Mouse (Mus musculus) Patski (cell line): ENCODE measurements around the gene Adamts2. TPM values are rescaled to one million over a fixed set of nuclear protein-coding genes. Genes with fewer than 3 reads are reported as not detected.

Experiments
- ATAC-seq: fragments of 100-300 bp; one replicate; pipeline ENCODE4 v1.8.0; 2021
- CTCF ChIA-PET: fragments of 350-600 bp; sonication (Branson Sonifier 250); formaldehyde crosslinking; loops from one replicate; lab custom pipeline; 2022; ENCODE audit warnings: inconsistent platforms; lab: Charles Lee
- POLR2A ChIA-PET: fragments of 350-600 bp; sonication (Branson Sonifier 250); formaldehyde crosslinking; loops from one replicate; lab custom pipeline; 2022; ENCODE audit warnings: antibody characterized with exemption, inconsistent platforms; lab: Charles Lee
- DNase-seq: peaks from one replicate; pipeline ENCODE4 v3.0.0-alpha.2; 2011; ENCODE audit warnings: low read depth, low spot score
- H3K27me3 ChIP-seq: fragments of 371-371 bp; one replicate; pipeline ENCODE4 v1.5.1; 2021
- CTCF ChIP-seq: fragments of 100-300 bp; IDR thresholded peaks from one replicate; pipeline ENCODE4 v1.5.1; 2021
- in situ Hi-C: fragments of 300-500 bp; cut with MboI; formaldehyde crosslinking; loops from 3 replicates; pipeline ENCODE4 v1.11.1; 2018; ENCODE audit warnings: low pct_unique_long_range_greater_than_20kb, mixed read lengths
- polyA plus RNA-seq: library from polyadenylated mRNA; unstranded; gene quantifications from one replicate; pipeline ENCODE4 v1.2.3, GENCODE M21; 2021

The Adamts2 gene
- polyA plus RNA-seq, 1 experiment from 2014 or later = 1.7 TPM

- H3K27me3 ChIP-seq = no peaks in the 10 kb centered on the region
- ATAC-seq = no peak
- in situ Hi-C loops = loop anchor here (5.0 kb wide), 2 partner anchors 209 to 309 kb away; no protein-coding TSS in a partner anchor
- TF ChIP-seq CTCF = no peak
- POLR2A ChIA-PET = interaction anchor here (0.6 kb wide), 1 partner anchor 149 kb away, joined by 4 read pairs; no protein-coding TSS in a partner anchor
- CTCF ChIA-PET = interaction anchor here (1.0 to 2.1 kb wide), 2 partner anchors 12 to 22 kb away, joined by 3 to 5 read pairs; no protein-coding TSS in a partner anchor
- DNase-seq = no peak
Observed at GRCm38 (mm10) chr11:50766461-50766860, 164.6 kb downstream of the Adamts2 start.

- no peak for DNase-seq
- POLR2A ChIA-PET = interaction anchor here (0.6 kb wide), 1 partner anchor 150 kb away, joined by 4 read pairs; no protein-coding TSS in a partner anchor
- in situ Hi-C loops = loop anchor here (5.0 kb wide), 2 partner anchors 210 to 310 kb away; no protein-coding TSS in a partner anchor
- ATAC-seq = no peak
- H3K27me3 ChIP-seq = no peaks in the 10 kb centered on the region
- CTCF ChIA-PET = interaction anchor here (1.0 kb wide), 1 partner anchor 12 kb away, joined by 3 read pairs; no protein-coding TSS in a partner anchor
- peak; percentile 70 for TF ChIP-seq CTCF
Observed at GRCm38 (mm10) chr11:50767039-50767438, 165.2 kb downstream of the Adamts2 start.

GRCm38 (mm10) chr11:50768995-50769749 is 167.3 kb downstream of the Adamts2 start:
- DNase-seq = peak; percentile 43
- peak; percentile 94 for TF ChIP-seq CTCF
- CTCF ChIA-PET = interaction anchor here (0.9 to 2.2 kb wide), 16 partner anchors 10 to 406 kb away, joined by 3 to 7 read pairs (median 4); no protein-coding TSS in a partner anchor

DNA sequence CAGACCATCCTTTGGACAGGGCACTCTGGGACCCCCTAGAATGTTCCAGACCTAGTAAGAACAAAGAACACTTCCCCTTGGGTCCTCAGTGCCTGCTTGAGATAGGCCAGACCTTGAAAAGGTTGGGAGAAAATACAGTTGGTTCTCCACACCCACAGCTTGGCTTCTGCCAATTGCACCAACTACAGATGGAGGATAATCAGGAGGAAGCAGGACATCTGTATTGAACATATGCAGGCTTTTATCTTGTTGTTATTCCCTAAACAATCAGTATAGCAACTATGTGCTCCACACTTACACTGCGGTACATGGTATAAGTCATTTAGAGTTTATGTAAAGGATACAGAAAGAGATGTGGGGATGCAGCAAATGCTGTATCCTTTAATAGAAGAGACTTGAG is 169.1 kb downstream of the Adamts2 start:
- ChIA-PET POLR2A (no interaction called here), CTCF (interaction anchor here (2.2 kb wide), 1 partner anchor 331 kb away, joined by 7 read pairs; no protein-coding TSS in a partner anchor)
- in situ Hi-C loops = no loop called here
- no peaks in the 10 kb centered on the region for H3K27me3 ChIP-seq
- TF ChIP-seq CTCF = no peak
- ATAC-seq (no peak), DNase-seq (no peak)

More at GRCm38 (mm10) chr11:50768995-50769749, 167.3 kb downstream of the Adamts2 start:
- POLR2A ChIA-PET = no interaction called here
- ATAC-seq = peak; percentile 91
- in situ Hi-C loops = loop anchor here (5.0 kb wide), 2 partner anchors 212 to 312 kb away; no protein-coding TSS in a partner anchor
- H3K27me3 ChIP-seq = no peaks in the 10 kb centered on the region

GRCm38 (mm10) chr11:50797674-50798073 is 195.8 kb downstream of the Adamts2 start:
- ChIA-PET CTCF (no interaction called here), POLR2A (no interaction called here)
- no peak for ATAC-seq

DNA sequence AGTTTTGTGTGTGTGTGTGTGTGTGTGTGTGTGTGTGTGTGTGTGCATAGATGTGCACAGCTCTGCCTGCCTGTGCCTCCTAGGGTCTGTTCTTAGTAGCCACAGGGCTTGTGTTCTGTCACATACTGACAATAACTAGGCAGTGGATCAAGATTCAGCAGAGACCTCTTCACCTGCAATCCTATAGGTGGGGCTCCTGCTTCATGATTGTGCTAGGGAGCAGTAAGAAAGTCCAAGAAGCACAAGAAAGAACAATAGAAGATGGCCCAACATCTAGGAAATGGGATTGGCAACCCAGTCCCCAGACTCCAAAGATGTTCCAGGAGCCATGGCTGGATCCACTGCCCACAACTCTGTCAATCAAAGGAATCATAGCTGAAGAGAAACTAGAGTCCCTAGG is 197.0 kb downstream of the Adamts2 start:
- TF ChIP-seq CTCF = no peak
- H3K27me3 ChIP-seq = no peaks in the 10 kb centered on the region
- in situ Hi-C loops = loop anchor here (25.0 kb wide), 1 partner anchor 238 kb away; the partner anchor contains the start of gene Olfr1375
- no peak for DNase-seq
- CTCF ChIA-PET = no interaction called here
- ATAC-seq = no peak
- POLR2A ChIA-PET = no interaction called here

More at GRCm38 (mm10) chr11:50797674-50798073, 195.8 kb downstream of the Adamts2 start:
- no peaks in the 10 kb centered on the region for H3K27me3 ChIP-seq
- in situ Hi-C loops = loop anchor here (25.0 kb wide), 1 partner anchor 240 kb away; the partner anchor contains the start of gene Olfr1375
- no peak for DNase-seq
- no peak for TF ChIP-seq CTCF

DNA sequence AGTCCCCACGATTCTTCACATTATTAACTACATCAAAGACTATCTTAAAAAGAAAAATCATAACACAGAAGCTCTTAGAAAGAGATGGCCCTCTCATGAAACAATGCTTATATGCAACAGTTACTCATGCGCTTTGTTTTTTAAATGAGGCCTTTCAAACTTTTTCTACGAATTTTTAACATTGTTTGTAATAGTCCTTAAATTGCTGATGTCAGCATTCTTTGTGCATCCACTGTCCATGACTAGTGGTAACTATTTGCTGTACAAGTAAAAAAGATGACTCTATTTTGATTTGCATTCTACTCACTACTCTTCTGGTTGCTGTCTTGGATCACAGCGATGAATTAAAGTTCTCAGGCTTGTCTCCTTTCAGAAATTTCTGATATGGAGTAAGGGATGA is 212.3 kb downstream of the Adamts2 start:
- POLR2A ChIA-PET = interaction anchor here (0.7 kb wide), 1 partner anchor 59 kb away, joined by 3 read pairs; no protein-coding TSS in a partner anchor
- ATAC-seq (no peak), DNase-seq (no peak)
- in situ Hi-C loops = no loop called here
- CTCF ChIA-PET = interaction anchor here (1.9 kb wide), 1 partner anchor 11 kb away, joined by 5 read pairs; no protein-coding TSS in a partner anchor
- no peak for TF ChIP-seq CTCF
- H3K27me3 ChIP-seq = no peaks in the 10 kb centered on the region

GRCm38 (mm10) chr11:50826214-50826613 is 224.3 kb downstream of the Adamts2 start:
- CTCF ChIA-PET = interaction anchor here (1.0 kb wide), 1 partner anchor 11 kb away, joined by 4 read pairs; no protein-coding TSS in a partner anchor
- POLR2A ChIA-PET = interaction anchor here (0.7 kb wide), 1 partner anchor 386 kb away, joined by 3 read pairs; no protein-coding TSS in a partner anchor
- peak; percentile 62 for ATAC-seq
- peak; percentile 35 for DNase-seq
- in situ Hi-C loops = no loop called here
- no peak for TF ChIP-seq CTCF
- no peaks in the 10 kb centered on the region for H3K27me3 ChIP-seq

GRCm38 (mm10) chr11:50827010-50827953 is 225.4 kb downstream of the Adamts2 start, which contains the start of gene Zfp354c:
Gene Zfp354c (minus strand): TSS chr11:50827724.
- in situ Hi-C loops = no loop called here
- peak; percentile 89 for ATAC-seq

More at GRCm38 (mm10) chr11:50827010-50827953, 225.4 kb downstream of the Adamts2 start, which contains the start of gene Zfp354c:
- DNase-seq = peak; percentile 30
- no peaks in the 10 kb centered on the region for H3K27me3 ChIP-seq
- TF ChIP-seq CTCF = no peak
- CTCF ChIA-PET = no interaction called here
- POLR2A ChIA-PET = no interaction called here
